Mouse (Mus musculus): ENCODE results near the gene Ccrl2. TPM values are rescaled to one million over a fixed set of nuclear protein-coding genes. Genes with fewer than 3 reads are reported as not detected.

The Ccrl2 gene
- 10 to 100 TPM; 17.8 to 21.3 TPM for polyA plus RNA-seq (2017; shearing (Covaris generic))

DNA sequence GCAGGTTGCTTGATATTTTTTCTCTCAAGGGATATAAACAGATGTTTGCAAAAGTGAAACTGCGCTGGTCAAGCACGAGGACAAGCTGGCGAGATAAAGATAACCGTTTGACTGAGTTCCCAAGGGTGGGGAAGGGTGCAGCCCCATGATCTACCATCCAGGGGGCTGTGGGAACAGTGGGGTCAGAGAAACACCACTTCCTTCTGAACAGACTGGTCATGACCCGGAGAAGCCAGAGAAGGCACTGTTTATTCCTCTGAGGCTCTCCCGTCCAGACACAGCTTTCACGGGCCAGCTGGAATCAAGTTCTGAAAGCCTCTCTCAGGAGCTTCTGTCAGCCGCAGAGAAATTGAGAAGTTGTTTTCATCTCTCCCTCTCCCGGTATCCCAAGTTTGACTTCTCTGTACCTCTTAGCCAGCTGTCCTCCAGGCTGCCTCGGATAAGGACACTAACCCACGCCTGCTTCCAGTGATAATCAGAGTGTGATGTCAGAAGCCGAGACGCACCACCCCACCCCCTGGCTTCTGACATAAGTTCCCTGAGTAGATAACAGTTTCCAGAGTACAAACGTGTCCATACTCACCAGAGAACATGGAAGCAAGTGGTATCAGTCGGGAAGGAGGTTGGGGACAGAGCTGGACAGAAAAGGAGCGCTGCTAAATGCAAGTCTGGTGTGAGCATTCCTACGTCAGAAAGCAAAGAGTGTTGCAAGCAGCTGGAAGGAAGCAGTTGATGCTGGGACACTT lies at the start of gene Ccrl2:
Gene Ccrl2, minus strand, starts transcription at position 722 of the 746 bp plus-strand sequence.

GRCm38 (mm10) chr9:111019022-111019421 lies 38.3 kb downstream of the Ccrl2 start, which contains the start of gene Ltf:
Gene Ltf (plus strand): TSS chr9:111019271.

Other genes with a start within 250 kb of the Ccrl2 start
- gene Prss44, start 243.5 kb downstream of the Ccrl2 start, polyA plus RNA-seq (2017; shearing (Covaris generic)), result 1 to 10 TPM in 1 of 2 experiments, under 1 TPM in 1; 0.34 to 2.1 TPM
- gene Prss43, start 230.8 kb downstream of the Ccrl2 start, polyA plus RNA-seq (2017; shearing (Covaris generic)), result 1 to 10 TPM in 1 of 2 experiments, under 1 TPM in 1; 0.18 to 1.1 TPM
- under 1 TPM in 1 of 2 experiments, not detected in 1; 0.86 TPM for gene Prss45, start 222.9 kb downstream of the Ccrl2 start, polyA plus RNA-seq (2017; shearing (Covaris generic))
- gene Prss46, start 213.0 kb downstream of the Ccrl2 start, polyA plus RNA-seq (2017; shearing (Covaris generic)), result not detected
- 1 to 10 TPM in 1 of 2 experiments, not detected in 1; 4.2 TPM for gene Prss50, start 199.6 kb downstream of the Ccrl2 start, polyA plus RNA-seq (2017; shearing (Covaris generic))
- 10 to 100 TPM; 26.1 to 71.3 TPM for gene Als2cl, start 177.6 kb downstream of the Ccrl2 start, polyA plus RNA-seq (2017; shearing (Covaris generic))
- 10 to 100 TPM in 1 of 2 experiments, 1 to 10 TPM in 1; 6.9 to 19.3 TPM for gene Tmie, start 177.4 kb downstream of the Ccrl2 start, polyA plus RNA-seq (2017; shearing (Covaris generic))
- under 1 TPM in 1 of 2 experiments, not detected in 1; 0.81 TPM for gene Fam240a, start 140.7 kb downstream of the Ccrl2 start, polyA plus RNA-seq (2017; shearing (Covaris generic))
- 1 to 10 TPM in 1 of 2 experiments, under 1 TPM in 1; 0.45 to 4.4 TPM for gene Tdgf1, start 111.4 kb downstream of the Ccrl2 start, polyA plus RNA-seq (2017; shearing (Covaris generic))
- under 1 TPM; 0.17 to 0.19 TPM for gene Lrrc2, start 106.0 kb downstream of the Ccrl2 start, polyA plus RNA-seq (2017; shearing (Covaris generic))
- gene Rtp3, start 66.9 kb downstream of the Ccrl2 start, polyA plus RNA-seq (2017; shearing (Covaris generic)), result not detected
- under 1 TPM in 1 of 2 experiments, not detected in 1; 0.65 TPM for gene Ltf, start 38.2 kb downstream of the Ccrl2 start, polyA plus RNA-seq (2017; shearing (Covaris generic))
- 10 to 100 TPM; 34.5 to 43.2 TPM for gene Lrrfip2, start 60.1 kb upstream of the Ccrl2 start, polyA plus RNA-seq (2017; shearing (Covaris generic))
- 10 to 100 TPM; 45.8 to 58.2 TPM for gene Mlh1, start 214.3 kb upstream of the Ccrl2 start, polyA plus RNA-seq (2017; shearing (Covaris generic))
- gene Epm2aip1, start 214.4 kb upstream of the Ccrl2 start, polyA plus RNA-seq (2017; shearing (Covaris generic)), result 10 to 100 TPM; 16.7 to 25.0 TPM

Measured in inflammation-experienced regulatory T-cells (primary cell).